Mouse (Mus musculus) C2C12 (cell line): ENCODE data around the gene Foxn3.

Experiments
- CEBPB ChIP-seq: IDR thresholded peaks from one replicate; pipeline ENCODE4 v1.6.1; 2011; ENCODE audit warnings: low read depth, mild to moderate bottlenecking, control low read depth, moderate library complexity
- CTCF ChIP-seq: IDR thresholded peaks from one replicate; pipeline ENCODE4 v1.5.1; 2011; ENCODE audit not compliant: control insufficient read depth, insufficient read depth, insufficient read length
- FOSL1 ChIP-seq: IDR thresholded peaks from one replicate; pipeline ENCODE4 v1.8.0; 2011; ENCODE audit warnings: mild to moderate bottlenecking, low read length; ENCODE audit not compliant: poor library complexity, insufficient read depth, severe bottlenecking
- USF1 ChIP-seq: IDR thresholded peaks from one replicate; pipeline ENCODE4 v1.6.1; 2011; ENCODE audit warnings: low read depth, mild to moderate bottlenecking, control low read depth, moderate library complexity

DNA sequence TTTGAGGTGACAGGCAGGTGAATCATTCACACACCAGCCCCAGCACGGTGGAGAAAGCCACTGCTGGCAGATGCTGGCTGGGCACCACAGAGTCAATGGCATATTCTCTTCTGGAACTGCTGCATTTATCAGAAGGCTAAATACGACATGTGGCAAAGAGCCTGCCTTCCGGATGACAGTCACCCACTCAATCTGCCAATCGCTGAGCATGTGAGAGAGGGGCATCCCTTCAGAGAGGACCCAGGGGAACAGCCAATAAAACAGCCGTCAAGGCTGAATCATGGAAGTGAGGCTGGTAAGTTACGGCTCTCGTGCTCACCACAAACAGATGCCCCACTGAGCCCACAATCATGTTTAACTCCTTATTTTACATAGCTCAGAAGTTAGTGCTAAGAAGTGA, 366.4 kb downstream of the Foxn3 start:
- TF ChIP-seq CTCF (no peak), USF1 (no peak), FOSL1 (no peak), CEBPB (no peak)
